Mouse (Mus musculus) cerebellum, adult 2 months (tissue): ENCODE measurements at regions not wholly inside any gene's neighbourhood (a gene's known extent, or its start where the extent isn't known, plus 50 kb on each side); places are given as distances from the start of the nearest gene placed in this dataset.

ENCODE experiments used
- DNase-seq, 2 experiments: peaks; one replicate each; pipeline ENCODE4 v3.0.0; 2021
- H3K27ac ChIP-seq: fragments of 200-500 bp; 2 replicates; pipeline ENCODE4 v1.5.1; 2012; ENCODE audit warnings: low read length, control low read depth, inconsistent platforms; ENCODE audit not compliant: insufficient read depth
- H3K27me3 ChIP-seq: fragments of 200-500 bp; 2 replicates; pipeline ENCODE4 v1.6.1; 2012; ENCODE audit warnings: inconsistent platforms, mild to moderate bottlenecking, low read length, moderate library complexity; ENCODE audit not compliant: control insufficient read depth, insufficient read depth
- H3K4me1 ChIP-seq: fragments of 200-500 bp; 2 replicates; pipeline ENCODE4 v1.6.1; 2011; ENCODE audit warnings: low read length; ENCODE audit not compliant: control insufficient read depth, insufficient read depth
- H3K4me3 ChIP-seq: fragments of 200-500 bp; replicated peaks from 2 replicates; pipeline ENCODE3; 2011; ENCODE audit warnings: mild to moderate bottlenecking, low read depth, low read length, control low read depth; ENCODE audit not compliant: insufficient read depth
- CTCF ChIP-seq: fragments of 200-500 bp; IDR thresholded peaks from 2 replicates; pipeline ENCODE4 v1.5.1; 2011; ENCODE audit warnings: low read depth, mild to moderate bottlenecking, control low read depth, low read length, moderate library complexity, borderline replicate concordance; ENCODE audit not compliant: insufficient read depth
- POLR2A ChIP-seq: fragments of 200-500 bp; IDR thresholded peaks from 2 replicates; pipeline ENCODE4 v1.6.1; 2011; ENCODE audit warnings: low read length, control low read depth, borderline replicate concordance; ENCODE audit not compliant: insufficient read depth
- WGBS: fragments of 180-500 bp; shearing (Covaris S2); methylation state at CpG from one replicate; pipeline ENCODE4 v1.1.7; 2018; 5-methylcytosine and 5-hydroxymethylcytosine counted together

GRCm38 (mm10) chr14:82065173-82065572 lies 2081.3 kb downstream of the Olfm4 start:
- TF ChIP-seq POLR2A: no peak
- no peak for TF ChIP-seq CTCF
- Histone ChIP-seq H3K4me3 (no peak overlapping the region), H3K27me3 (no peaks in the 10 kb centered on the region), H3K27ac (no peak overlapping the region), H3K4me1 (no peaks in the 10 kb centered on the region)
- DNase-seq: no peak
- 81% methylated on average over 1 of the region's 1 CpGs for WGBS

GRCm38 (mm10) chr14:82101643-82102042 lies 2117.8 kb downstream of the Olfm4 start:
- DNase-seq: no peak
- TF ChIP-seq POLR2A (no peak), CTCF (no peak)
- Histone ChIP-seq H3K4me1 (no peaks in the 10 kb centered on the region), H3K27me3 (no peaks in the 10 kb centered on the region), H3K4me3 (no peak overlapping the region), H3K27ac (no peak overlapping the region)

- no peaks in the 10 kb centered on the region for H3K27me3 ChIP-seq
- H3K27ac ChIP-seq: no peak overlapping the region
- no peak for TF ChIP-seq POLR2A
- no peak for TF ChIP-seq CTCF
- no peaks in the 10 kb centered on the region for H3K4me1 ChIP-seq
- H3K4me3 ChIP-seq: no peak overlapping the region
- DNase-seq: no peak
These were observed 2129.0 kb downstream of the Olfm4 start for GRCm38 (mm10) chr14:82112851-82113250.

GRCm38 (mm10) chr14:82148827-82149498 lies 2165.1 kb downstream of the Olfm4 start:
- 18% methylated on average over 6 of the region's 6 CpGs for WGBS
- TF ChIP-seq POLR2A: no peak
- DNase-seq: peak in 1 of 2 experiments; percentile 52
- Histone ChIP-seq H3K27ac (no peak overlapping the region), H3K4me1 (peaks cover 2% of the 10 kb centered on the region; the same call in 1 of the 2 replicates), H3K27me3 (no peaks in the 10 kb centered on the region), H3K4me3 (no peak overlapping the region)

- no peak for DNase-seq
- H3K27ac ChIP-seq: no peak overlapping the region
- no peak overlapping the region for H3K4me3 ChIP-seq
- no peaks in the 10 kb centered on the region for H3K4me1 ChIP-seq
- 70% methylated on average over 1 of the region's 1 CpGs for WGBS
- H3K27me3 ChIP-seq: no peaks in the 10 kb centered on the region
- TF ChIP-seq POLR2A (no peak), CTCF (no peak)
These were observed 2201.5 kb downstream of the Olfm4 start for GRCm38 (mm10) chr14:82185334-82185733.

- Histone ChIP-seq H3K4me3 (no peak overlapping the region), H3K27me3 (no peaks in the 10 kb centered on the region), H3K4me1 (peaks cover 2% of the 10 kb centered on the region; the same call in 1 of the 2 replicates), H3K27ac (no peak overlapping the region)
- DNase-seq: peak; percentile 17 to 38
- no peak for TF ChIP-seq POLR2A
- TF ChIP-seq CTCF: no peak
- 38% methylated on average over 5 of the region's 5 CpGs for WGBS
These were observed 2226.5 kb downstream of the Olfm4 start for GRCm38 (mm10) chr14:82210402-82210801.

GRCm38 (mm10) chr14:82228522-82228921 lies 2214.8 kb upstream of the Pcdh17 start:
- H3K4me3 ChIP-seq: no peak overlapping the region

GRCm38 (mm10) chr14:82236238-82236637 lies 2207.1 kb upstream of the Pcdh17 start:
- 60% methylated on average over 1 of the region's 1 CpGs for WGBS
- Histone ChIP-seq H3K27ac (no peak overlapping the region), H3K4me3 (no peak overlapping the region), H3K4me1 (no peaks in the 10 kb centered on the region), H3K27me3 (no peaks in the 10 kb centered on the region)
- TF ChIP-seq CTCF (no peak), POLR2A (no peak)
- DNase-seq: no peak

More at GRCm38 (mm10) chr14:82228522-82228921, 2214.8 kb upstream of the Pcdh17 start:
- Histone ChIP-seq H3K27ac (no peak overlapping the region), H3K4me1 (no peaks in the 10 kb centered on the region), H3K27me3 (no peaks in the 10 kb centered on the region)
- 79% methylated on average over 3 of the region's 3 CpGs for WGBS
- no peak for DNase-seq
- no peak for TF ChIP-seq POLR2A
- TF ChIP-seq CTCF: no peak

GRCm38 (mm10) chr14:82243321-82243720 lies 2200.0 kb upstream of the Pcdh17 start:
- no peak overlapping the region for H3K27ac ChIP-seq
- no peak for DNase-seq
- H3K4me1 ChIP-seq: peaks cover 3% of the 10 kb centered on the region; the same call in 1 of the 2 replicates
- WGBS: 75% methylated on average over 2 of the region's 2 CpGs
- H3K27me3 ChIP-seq: no peaks in the 10 kb centered on the region
- TF ChIP-seq POLR2A (no peak), CTCF (no peak)
- H3K4me3 ChIP-seq: no peak overlapping the region
